Mouse (Mus musculus) heart, embryonic 13.5 days (tissue): ENCODE results near the gene Ddx21. TPM values are rescaled to one million over a fixed set of nuclear protein-coding genes. Genes with fewer than 3 reads are reported as not detected.

Experiments used
- ATAC-seq: fragments of 200-750 bp; cut with Nextera tagmentation; 2 replicates; pipeline ENCODE4 v1.8.0; 2017; ENCODE audit warnings: moderate TSS enrichment; ENCODE audit not compliant: insufficient number of reproducible peaks, low FRiP score, low TSS enrichment; ENCODE audit errors: extremely low read depth
- H3K27ac ChIP-seq: fragments of 300-500 bp; sonication (generic); replicated peaks from 2 replicates; pipeline ENCODE4 v1.5.1; 2015; ENCODE audit warnings: moderate library complexity, mild to moderate bottlenecking, inconsistent platforms
- H3K27me3 ChIP-seq: fragments of 300-500 bp; sonication (generic); replicated peaks from 2 replicates; pipeline ENCODE4 v1.6.1; 2015; ENCODE audit warnings: mild to moderate bottlenecking, inconsistent platforms
- H3K36me3 ChIP-seq: fragments of 300-500 bp; sonication (generic); 2 replicates; pipeline ENCODE4 v1.6.1; 2015; ENCODE audit warnings: mild to moderate bottlenecking, inconsistent platforms
- H3K4me1 ChIP-seq: fragments of 300-500 bp; sonication (generic); 2 replicates; pipeline ENCODE4 v1.6.1; 2015; ENCODE audit warnings: inconsistent platforms
- H3K4me2 ChIP-seq: fragments of 300-500 bp; sonication (generic); 2 replicates; pipeline ENCODE4 v1.6.1; 2015; ENCODE audit warnings: inconsistent platforms, mild to moderate bottlenecking, moderate library complexity
- H3K4me3 ChIP-seq: fragments of 300-500 bp; sonication (generic); 2 replicates; pipeline ENCODE4 v1.5.1; 2015; ENCODE audit warnings: moderate library complexity, mild to moderate bottlenecking, inconsistent platforms
- H3K9ac ChIP-seq: fragments of 300-500 bp; sonication (generic); 2 replicates; pipeline ENCODE4 v1.6.1; 2015; ENCODE audit warnings: inconsistent platforms, mild to moderate bottlenecking, moderate library complexity
- H3K9me3 ChIP-seq: fragments of 300-500 bp; sonication (generic); 2 replicates; pipeline ENCODE4 v1.6.1; 2016; ENCODE audit warnings: inconsistent platforms
- WGBS: fragments of 180-500 bp; shearing (Covaris S2); methylation state at CpG from one replicate; pipeline ENCODE4 v1.1.7; 2015; ENCODE audit warnings: mixed read lengths; 5-methylcytosine and 5-hydroxymethylcytosine counted together
- polyA plus RNA-seq: library from polyadenylated mRNA; unstranded; fragments of >200 nt; fragmentation: Nextera tagmentation; extraction: Ambion mirVana; gene quantifications from 2 replicates; pipeline ENCODE4 v1.2.1, GENCODE M21; 2015

The Ddx21 gene
- polyA plus RNA-seq, 1 experiment from 2014 or later = 11.3 TPM

DNA sequence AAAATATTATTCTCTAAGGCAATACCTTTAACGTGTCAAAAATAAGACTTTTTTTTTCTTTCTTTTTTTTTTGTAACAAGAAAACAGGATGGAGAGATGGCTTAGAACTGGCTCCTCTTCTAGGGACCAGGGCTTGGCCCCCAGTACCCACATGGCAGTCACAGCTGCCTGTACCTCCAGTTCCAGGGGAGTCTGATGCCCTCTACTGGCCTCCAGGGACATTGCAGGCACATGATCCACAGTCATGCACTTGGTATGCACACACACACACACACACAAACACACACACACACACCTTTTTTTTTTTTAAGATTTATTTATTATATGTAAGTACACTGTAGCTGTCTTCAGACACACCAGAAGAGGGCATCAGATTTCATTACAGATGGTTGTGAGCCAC is 44.3 kb downstream of the Ddx21 start:
- H3K4me3 ChIP-seq = no peak overlapping the region
- 82% methylated on average over 1 of the region's 1 CpGs for WGBS
- H3K9me3 ChIP-seq = no peaks in the 10 kb centered on the region
- H3K27ac ChIP-seq = no peak overlapping the region
- no peak overlapping the region for H3K9ac ChIP-seq
- H3K27me3 ChIP-seq = no peaks in the 10 kb centered on the region
- H3K36me3 ChIP-seq = peaks cover 68% of the 10 kb centered on the region
- no peak for ATAC-seq
- no peak overlapping the region for H3K4me2 ChIP-seq
- H3K4me1 ChIP-seq = no peaks in the 10 kb centered on the region

DNA sequence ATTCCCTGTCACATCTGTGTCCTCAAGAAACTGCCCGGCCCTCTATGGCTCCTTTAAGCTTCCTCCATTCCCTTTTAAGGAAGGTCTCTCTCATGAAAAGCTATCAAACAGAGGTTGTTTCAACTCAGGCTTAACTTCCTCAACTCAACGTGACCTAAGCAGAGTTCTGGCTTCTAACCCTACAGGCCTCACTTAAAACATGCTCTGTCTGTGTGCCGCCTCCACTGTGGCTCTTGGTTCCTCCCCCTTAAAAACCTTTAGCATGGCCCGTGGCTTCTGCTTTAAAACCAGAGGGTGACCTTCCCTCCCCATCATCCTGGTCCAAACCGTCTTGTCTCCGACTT is 45.6 kb downstream of the Ddx21 start:
- no peak overlapping the region for H3K4me3 ChIP-seq
- H3K4me1 ChIP-seq = no peaks in the 10 kb centered on the region
- H3K27me3 ChIP-seq = no peaks in the 10 kb centered on the region
- H3K27ac ChIP-seq = no peak overlapping the region
- H3K9me3 ChIP-seq = no peaks in the 10 kb centered on the region
- H3K4me2 ChIP-seq = no peak overlapping the region
- WGBS = 84% methylated on average over 6 of the region's 6 CpGs
- no peak overlapping the region for H3K9ac ChIP-seq
- H3K36me3 ChIP-seq = peaks cover 56% of the 10 kb centered on the region
- ATAC-seq = no peak

DNA sequence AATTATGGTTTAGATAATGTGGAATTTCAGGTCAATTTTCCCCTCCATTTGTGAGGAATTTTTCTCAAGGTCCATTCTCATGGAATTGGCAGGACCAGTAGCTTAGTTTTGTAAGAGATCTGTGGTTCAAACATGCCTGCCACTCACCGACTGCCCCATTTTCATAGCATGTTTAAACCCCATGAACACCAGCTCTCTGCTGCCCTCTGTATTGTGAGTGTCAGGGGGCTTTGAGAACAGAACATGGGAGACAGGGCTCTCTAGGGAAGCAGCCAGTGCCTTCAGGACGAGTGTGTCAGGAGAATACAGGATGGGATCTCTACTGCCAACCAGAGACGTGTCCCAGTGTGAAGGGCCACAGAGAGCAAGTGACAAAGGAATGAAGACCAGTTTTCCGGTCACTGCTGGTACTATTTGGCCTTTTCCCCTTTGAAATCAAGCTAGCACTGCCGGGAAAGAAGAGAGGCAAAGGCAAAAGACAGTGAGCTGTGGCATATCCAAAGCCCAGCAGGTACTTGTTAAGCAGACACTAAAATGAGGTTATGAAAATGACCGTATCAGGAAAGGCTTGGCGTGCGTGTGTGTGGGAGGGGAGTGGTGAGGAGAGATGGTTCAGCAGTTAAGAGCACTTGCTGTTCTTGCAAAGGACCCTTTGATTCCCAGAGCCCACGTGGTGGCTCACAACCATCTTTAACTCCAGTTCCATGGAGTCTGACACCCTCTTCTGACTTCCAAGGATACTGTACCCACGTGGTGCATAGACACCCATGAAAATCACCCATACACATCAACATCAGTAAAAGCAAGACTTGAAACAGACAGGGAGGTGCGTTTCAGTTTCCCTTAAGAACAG is 46.1 kb downstream of the Ddx21 start:
- ATAC-seq = no peak
- H3K9ac ChIP-seq = no peak overlapping the region
- no peak overlapping the region for H3K4me3 ChIP-seq
- 73% methylated on average over 11 of the region's 11 CpGs for WGBS
- H3K27ac ChIP-seq = no peak overlapping the region
- no peaks in the 10 kb centered on the region for H3K9me3 ChIP-seq
- H3K36me3 ChIP-seq = peaks cover 53% of the 10 kb centered on the region
- no peak overlapping the region for H3K4me2 ChIP-seq
- H3K4me1 ChIP-seq = no peaks in the 10 kb centered on the region
- no peaks in the 10 kb centered on the region for H3K27me3 ChIP-seq

DNA sequence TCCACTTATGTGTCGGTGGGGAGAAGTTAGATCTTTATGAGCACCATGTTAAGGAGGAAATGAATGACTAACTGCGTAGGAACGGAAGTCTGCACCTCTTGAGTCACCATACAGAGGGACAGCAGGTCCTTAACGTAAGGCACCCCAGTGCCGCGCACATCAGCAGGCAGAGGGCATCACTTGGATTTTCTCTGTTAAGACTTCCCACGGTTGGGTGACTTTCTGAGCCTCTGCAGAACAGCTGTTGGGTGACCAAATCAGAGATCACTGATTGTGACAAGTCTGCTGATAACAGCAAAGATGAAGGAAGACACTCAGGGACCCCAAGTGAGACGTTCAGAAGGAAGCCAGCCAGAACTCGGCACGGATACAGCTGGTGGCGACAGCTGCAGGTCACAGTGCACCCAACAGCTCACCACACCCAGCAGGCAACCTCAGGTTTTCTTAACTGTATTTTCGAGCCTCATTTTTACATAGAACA is 48.4 kb downstream of the Ddx21 start:
- H3K27me3 ChIP-seq = no peaks in the 10 kb centered on the region
- H3K27ac ChIP-seq = no peak overlapping the region
- no peak for ATAC-seq
- H3K4me1 ChIP-seq = no peaks in the 10 kb centered on the region
- no peak overlapping the region for H3K4me3 ChIP-seq
- no peak overlapping the region for H3K9ac ChIP-seq
- H3K9me3 ChIP-seq = no peaks in the 10 kb centered on the region
- H3K36me3 ChIP-seq = peaks cover 30% of the 10 kb centered on the region
- no peak overlapping the region for H3K4me2 ChIP-seq
- WGBS = 60% methylated on average over 12 of the region's 12 CpGs

DNA sequence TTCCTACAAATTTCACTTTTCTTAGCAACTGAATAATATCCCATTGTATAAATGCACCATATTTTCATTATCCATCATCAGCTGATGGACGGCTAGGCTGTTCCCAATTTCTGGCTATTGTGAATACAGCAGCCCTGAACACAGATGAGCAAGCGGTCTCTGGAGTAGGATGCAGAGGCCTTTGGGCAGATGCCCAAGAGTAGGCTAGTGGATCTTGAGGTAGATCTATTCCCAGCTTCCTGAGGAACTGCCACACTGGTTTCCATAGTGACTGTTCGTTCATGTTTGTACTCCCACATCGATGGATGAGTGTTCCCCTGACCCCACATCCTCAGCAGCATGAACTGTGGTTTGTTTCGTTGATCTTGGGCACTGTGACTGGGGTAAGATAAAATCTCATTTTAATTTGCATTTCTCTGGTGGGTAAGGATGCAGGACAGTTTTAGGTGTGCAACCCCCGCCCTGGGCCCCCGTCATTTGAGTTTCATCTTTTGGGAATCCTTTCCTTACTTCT is 51.2 kb downstream of the Ddx21 start:
- H3K9me3 ChIP-seq = no peaks in the 10 kb centered on the region
- H3K4me3 ChIP-seq = no peak overlapping the region
- no peaks in the 10 kb centered on the region for H3K27me3 ChIP-seq
- H3K9ac ChIP-seq = no peak overlapping the region
- no peaks in the 10 kb centered on the region for H3K4me1 ChIP-seq
- WGBS = 76% methylated on average over 7 of the region's 7 CpGs
- ATAC-seq = no peak
- H3K36me3 ChIP-seq = 0 out of 2 replicates have a peak, but pooled peaks cover 9% of the 10 kb centered on the region
- no peak overlapping the region for H3K4me2 ChIP-seq
- no peak overlapping the region for H3K27ac ChIP-seq

DNA sequence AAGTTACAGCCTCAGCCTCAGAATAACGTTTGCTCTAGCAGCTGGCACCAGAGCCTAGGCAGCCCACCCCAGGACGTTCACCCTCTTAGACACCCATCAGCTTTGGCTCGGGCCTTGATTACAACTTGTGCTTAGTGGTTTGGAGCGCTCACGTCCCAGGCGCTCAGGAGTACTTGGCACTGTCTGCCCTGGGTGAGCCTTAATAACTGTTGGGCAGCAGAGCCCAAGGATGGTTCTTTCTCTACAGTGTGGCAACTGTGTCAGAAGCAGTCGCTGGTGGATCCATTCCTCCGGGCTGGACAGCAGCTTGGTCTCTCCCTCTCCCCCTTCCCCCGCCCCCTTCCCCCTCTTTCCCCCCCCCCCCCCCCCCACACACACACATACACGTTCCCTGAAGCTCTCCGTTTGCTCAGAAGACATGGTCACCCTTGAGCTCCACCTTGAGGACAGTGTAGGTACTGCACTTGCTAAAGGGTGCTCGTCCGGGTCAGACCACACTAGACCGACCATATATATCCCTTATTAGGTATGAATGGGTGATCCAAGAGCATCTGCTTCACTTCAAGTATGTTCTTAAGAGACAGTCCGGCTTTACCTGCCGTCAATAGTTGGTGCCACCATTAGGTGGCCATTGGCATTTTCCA is 52.4 kb downstream of the Ddx21 start:
- H3K27ac ChIP-seq = no peak overlapping the region
- WGBS = 29% methylated on average over 14 of the region's 16 CpGs
- no peak for ATAC-seq
- H3K4me3 ChIP-seq = no peak overlapping the region
- H3K9ac ChIP-seq = no peak overlapping the region
- no peaks in the 10 kb centered on the region for H3K9me3 ChIP-seq
- H3K36me3 ChIP-seq = 0 out of 2 replicates have a peak, but pooled peaks cover 9% of the 10 kb centered on the region
- no peaks in the 10 kb centered on the region for H3K4me1 ChIP-seq
- H3K4me2 ChIP-seq = no peak overlapping the region
- H3K27me3 ChIP-seq = no peaks in the 10 kb centered on the region

DNA sequence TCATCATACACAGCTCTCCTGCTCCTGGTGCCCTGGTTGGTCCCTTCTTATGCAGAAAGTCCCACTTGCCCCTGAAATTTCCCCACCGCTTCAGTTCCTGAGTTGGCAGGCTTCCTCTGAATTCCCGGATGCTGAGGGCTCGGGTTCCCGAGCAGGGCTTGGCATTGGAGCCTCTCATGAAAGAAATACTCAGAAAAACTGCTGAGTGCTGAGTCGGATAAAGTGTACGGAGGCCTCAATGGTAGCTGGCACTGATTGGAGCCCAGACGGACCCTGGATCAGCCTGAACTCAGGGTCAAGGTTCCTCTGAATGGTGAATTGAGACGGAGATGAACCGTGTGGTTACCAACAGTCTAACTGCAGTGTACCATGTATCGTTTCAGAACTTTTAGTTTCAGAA is 55.6 kb downstream of the Ddx21 start:
- no peak overlapping the region for H3K4me2 ChIP-seq
- H3K27me3 ChIP-seq = no peaks in the 10 kb centered on the region
- H3K27ac ChIP-seq = no peak overlapping the region
- H3K4me3 ChIP-seq = no peak overlapping the region
- H3K36me3 ChIP-seq = no peaks in the 10 kb centered on the region
- peaks cover 3% of the 10 kb centered on the region; the same call in 1 of the 2 replicates for H3K4me1 ChIP-seq
- WGBS = 75% methylated on average over 10 of the region's 10 CpGs
- H3K9ac ChIP-seq = no peak overlapping the region
- no peak for ATAC-seq
- H3K9me3 ChIP-seq = no peaks in the 10 kb centered on the region

DNA sequence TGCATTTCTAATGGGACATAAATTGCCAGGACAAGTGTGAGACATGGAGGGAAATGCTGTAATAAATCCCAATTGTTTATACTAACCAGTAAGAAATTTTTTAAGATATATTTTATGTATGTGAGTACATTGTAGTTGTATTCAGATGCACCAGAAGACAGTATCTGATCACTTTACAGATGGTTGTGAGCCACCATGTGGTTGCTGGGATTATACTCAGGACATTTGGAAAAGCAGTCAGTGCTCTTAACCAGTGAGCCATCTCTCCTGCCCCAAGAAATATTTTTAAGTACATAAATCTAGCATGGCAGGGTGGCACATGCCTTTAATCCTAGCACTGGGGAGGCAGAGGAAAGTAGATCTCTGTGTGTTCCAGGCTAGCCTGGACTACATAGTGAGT is 56.3 kb downstream of the Ddx21 start:
- no peaks in the 10 kb centered on the region for H3K27me3 ChIP-seq
- ATAC-seq = no peak
- H3K9ac ChIP-seq = no peak overlapping the region
- no peaks in the 10 kb centered on the region for H3K9me3 ChIP-seq
- H3K4me2 ChIP-seq = no peak overlapping the region
- peaks cover 3% of the 10 kb centered on the region; the same call in 1 of the 2 replicates for H3K4me1 ChIP-seq
- H3K36me3 ChIP-seq = no peaks in the 10 kb centered on the region
- H3K27ac ChIP-seq = no peak overlapping the region
- H3K4me3 ChIP-seq = no peak overlapping the region

DNA sequence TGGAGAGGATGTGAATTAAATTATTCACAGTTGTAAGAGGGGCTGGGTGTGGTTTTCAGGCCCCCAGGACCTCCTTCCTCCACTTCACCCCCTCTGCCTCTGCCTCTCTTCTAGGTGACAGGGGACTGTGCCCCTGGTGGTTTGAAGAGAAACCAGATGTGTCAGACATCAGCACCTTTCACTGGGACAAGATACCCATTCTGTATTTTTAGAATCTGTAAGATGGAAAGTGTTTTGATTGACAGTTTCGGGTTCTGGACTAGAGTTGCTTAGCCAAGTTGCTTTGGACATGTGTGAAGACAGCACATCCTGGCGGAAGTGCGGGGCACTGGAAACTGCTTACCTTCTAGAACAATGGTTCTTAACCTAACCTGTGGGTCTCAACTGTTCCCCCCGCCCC is 57.8 kb downstream of the Ddx21 start:
- Histone ChIP-seq H3K9ac (no peak overlapping the region), H3K36me3 (no peaks in the 10 kb centered on the region), H3K9me3 (no peaks in the 10 kb centered on the region), H3K4me1 (peaks cover 3% of the 10 kb centered on the region; the same call in 1 of the 2 replicates), H3K4me2 (no peak overlapping the region), H3K27me3 (no peaks in the 10 kb centered on the region), H3K27ac (no peak overlapping the region), H3K4me3 (no peak overlapping the region)
- 75% methylated on average over 4 of the region's 4 CpGs for WGBS
- ATAC-seq = no peak

DNA sequence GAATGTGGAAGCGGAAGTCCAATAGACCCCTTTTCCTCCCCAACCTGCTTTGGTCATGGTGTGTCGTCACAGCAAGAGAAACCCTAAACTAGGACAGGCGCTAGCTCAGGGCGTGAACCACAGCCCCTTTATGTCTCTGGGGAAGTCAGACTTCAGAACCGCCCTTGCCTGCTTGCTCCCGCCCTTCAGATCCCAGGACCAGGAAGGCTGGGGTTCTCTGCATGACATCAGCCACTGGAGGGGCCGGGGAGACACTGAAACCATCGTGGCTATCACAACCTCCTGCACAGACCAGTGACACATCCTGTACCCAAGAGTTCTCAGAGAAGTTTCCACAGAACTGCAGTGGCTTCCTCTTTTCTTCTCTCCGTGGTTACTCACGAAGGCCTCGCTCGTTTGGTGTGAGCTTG is 58.7 kb downstream of the Ddx21 start:
- H3K4me3 ChIP-seq = no peak overlapping the region
- no peak for ATAC-seq
- H3K9me3 ChIP-seq = no peaks in the 10 kb centered on the region
- H3K4me1 ChIP-seq = peaks cover 3% of the 10 kb centered on the region; the same call in 1 of the 2 replicates
- H3K4me2 ChIP-seq = no peak overlapping the region
- no peaks in the 10 kb centered on the region for H3K27me3 ChIP-seq
- no peak overlapping the region for H3K27ac ChIP-seq
- 63% methylated on average over 12 of the region's 12 CpGs for WGBS
- H3K36me3 ChIP-seq = no peaks in the 10 kb centered on the region
- no peak overlapping the region for H3K9ac ChIP-seq

DNA sequence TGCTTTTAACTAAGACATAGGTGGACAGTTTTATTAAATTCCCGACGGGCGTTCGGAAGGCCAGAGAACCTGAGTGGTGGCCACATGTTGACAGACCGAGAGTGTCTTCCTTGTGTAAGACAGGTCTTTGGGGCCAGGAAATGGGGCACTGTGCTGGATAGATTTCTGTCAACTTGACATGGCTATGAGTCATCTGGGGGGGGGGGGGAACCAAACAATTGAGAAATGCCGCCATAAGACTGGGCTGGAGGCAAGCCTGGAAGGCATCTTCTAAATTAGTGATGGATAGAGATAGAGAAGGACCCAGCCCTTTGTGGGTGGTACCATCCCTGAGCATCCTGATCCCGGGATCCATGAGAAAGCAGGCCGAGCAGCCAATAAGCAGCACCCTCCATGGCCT is 59.2 kb downstream of the Ddx21 start:
- 85% methylated on average over 8 of the region's 8 CpGs for WGBS
- ATAC-seq = no peak
- Histone ChIP-seq H3K9me3 (no peaks in the 10 kb centered on the region), H3K4me3 (no peak overlapping the region), H3K9ac (no peak overlapping the region), H3K4me1 (peaks cover 3% of the 10 kb centered on the region; the same call in 1 of the 2 replicates), H3K36me3 (no peaks in the 10 kb centered on the region), H3K27ac (no peak overlapping the region), H3K27me3 (no peaks in the 10 kb centered on the region), H3K4me2 (no peak overlapping the region)
